Mouse (Mus musculus): ENCODE measurements at regions not wholly inside any gene's neighbourhood (a gene's known extent, or its start where the extent isn't known, plus 50 kb on each side); places are given as distances from the start of the nearest gene placed in this dataset.

GRCm38 (mm10) chr2:50609086-50609485 lies 312.5 kb upstream of the Mmadhc start:
- Histone ChIP-seq H3K4me3 (no peak overlapping the region), H3K4me2 (ENCODE audit: low read depth) (no peak overlapping the region), H3K36me3 (ENCODE audit: control insufficient read depth, insufficient read depth) (no peaks in the 10 kb centered on the region), H3K79me2 (ENCODE audit: control insufficient read depth, insufficient read depth) (no peaks in the 10 kb centered on the region), H3ac (ENCODE audit: control insufficient read depth, insufficient read length) (no peak overlapping the region), H3K27me3 (ENCODE audit: control insufficient read depth, insufficient read depth, insufficient read length) (no peaks in the 10 kb centered on the region)
- TF ChIP-seq SRF (IDR thresholded peaks at IDR 0.05; ENCODE audit: control insufficient read depth, insufficient read length, low read depth) = no peak
- no peak for TF ChIP-seq CEBPB (IDR thresholded peaks at IDR 0.05; ENCODE audit: insufficient read depth, poor library complexity, severe bottlenecking)
- no peak for TF ChIP-seq MYOG (IDR thresholded peaks at IDR 0.05; ENCODE audit: control insufficient read depth in 1 of 3, insufficient read depth in 1 of 3, insufficient read length in 2 of 3, low read depth in 2 of 3)
- no peak for TF ChIP-seq REST (IDR thresholded peaks at IDR 0.05; ENCODE audit: insufficient read depth, insufficient read length)
- TF ChIP-seq TCF3 (IDR thresholded peaks at IDR 0.05; ENCODE audit: insufficient read length, low read depth) = no peak
- no peak for TF ChIP-seq MYOD1 (IDR thresholded peaks at IDR 0.05; ENCODE audit: control insufficient read depth in 1 of 3, insufficient read length in 2 of 3, low read depth in 2 of 3)
- no peak for TF ChIP-seq USF1 (IDR thresholded peaks at IDR 0.05; ENCODE audit: low read depth)
- no peak for TF ChIP-seq E2F4 (IDR thresholded peaks at IDR 0.05; ENCODE audit: insufficient read depth)

- TF ChIP-seq CEBPB (IDR thresholded peaks at IDR 0.05; ENCODE audit: insufficient read depth, poor library complexity, severe bottlenecking) (peak; percentile 17), POLR2AphosphoS2 (IDR thresholded peaks at IDR 0.05; ENCODE audit: insufficient read length, low read depth) (no peak), MYOD1 (IDR thresholded peaks at IDR 0.05; ENCODE audit: control insufficient read depth in 1 of 3, insufficient read length in 2 of 3, low read depth in 2 of 3) (peak in 2 of 3 experiments; percentile 21 to 75), E2F4 (IDR thresholded peaks at IDR 0.05; ENCODE audit: insufficient read depth) (no peak), MYOG (IDR thresholded peaks at IDR 0.05; ENCODE audit: control insufficient read depth in 1 of 3, insufficient read depth in 1 of 3, insufficient read length in 2 of 3, low read depth in 2 of 3) (no peak)
- no peaks in the 10 kb centered on the region for H3K36me3 ChIP-seq (ENCODE audit: control insufficient read depth, insufficient read depth)
- H3K4me2 ChIP-seq (ENCODE audit: low read depth) = peak overlapping the region; percentile 47
Observed at GRCm38 (mm10) chr2:50589195-50589594, 292.6 kb upstream of the Mmadhc start.

GRCm38 (mm10) chr2:50588652-50589051 lies 292.1 kb upstream of the Mmadhc start:
- H3K36me3 ChIP-seq (ENCODE audit: control insufficient read depth, insufficient read depth) = no peaks in the 10 kb centered on the region
- no peak overlapping the region for H3ac ChIP-seq (ENCODE audit: control insufficient read depth, insufficient read length)
- no peaks in the 10 kb centered on the region for H3K79me2 ChIP-seq (ENCODE audit: control insufficient read depth, insufficient read depth)
- H3K27me3 ChIP-seq (ENCODE audit: control insufficient read depth, insufficient read depth, insufficient read length) = no peaks in the 10 kb centered on the region
- TF ChIP-seq CEBPB (IDR thresholded peaks at IDR 0.05; ENCODE audit: insufficient read depth, poor library complexity, severe bottlenecking) (0 out of 2 replicates have a peak, but pooled peaks have one; percentile 44), POLR2AphosphoS2 (IDR thresholded peaks at IDR 0.05; ENCODE audit: insufficient read length, low read depth) (no peak)
- H3K4me3 ChIP-seq = no peak overlapping the region
- peak overlapping the region; percentile 47 for H3K4me2 ChIP-seq (ENCODE audit: low read depth)

More at GRCm38 (mm10) chr2:50589195-50589594, 292.6 kb upstream of the Mmadhc start:
- no peaks in the 10 kb centered on the region for H3K79me2 ChIP-seq (ENCODE audit: control insufficient read depth, insufficient read depth)
- H3K27me3 ChIP-seq (ENCODE audit: control insufficient read depth, insufficient read depth, insufficient read length) = no peaks in the 10 kb centered on the region
- H3ac ChIP-seq (ENCODE audit: control insufficient read depth, insufficient read length) = no peak overlapping the region
- no peak overlapping the region for H3K4me3 ChIP-seq

GRCm38 (mm10) chr2:50586321-50587050 lies 289.9 kb upstream of the Mmadhc start:
- no peaks in the 10 kb centered on the region for H3K27me3 ChIP-seq (ENCODE audit: control insufficient read depth, insufficient read depth, insufficient read length)
- H3K36me3 ChIP-seq (ENCODE audit: control insufficient read depth, insufficient read depth) = no peaks in the 10 kb centered on the region
- no peak for TF ChIP-seq MYOG (IDR thresholded peaks at IDR 0.05; ENCODE audit: control insufficient read depth in 1 of 3, insufficient read depth in 1 of 3, insufficient read length in 2 of 3, low read depth in 2 of 3)
- no peak for TF ChIP-seq USF1 (IDR thresholded peaks at IDR 0.05; ENCODE audit: low read depth)
- no peak for TF ChIP-seq POLR2AphosphoS2 (IDR thresholded peaks at IDR 0.05; ENCODE audit: insufficient read length, low read depth)
- TF ChIP-seq CEBPB (IDR thresholded peaks at IDR 0.05; ENCODE audit: insufficient read depth, poor library complexity, severe bottlenecking) = no peak
- TF ChIP-seq MYOD1 (IDR thresholded peaks at IDR 0.05; ENCODE audit: control insufficient read depth in 1 of 3, insufficient read length in 2 of 3, low read depth in 2 of 3) = no peak
- H3ac ChIP-seq (ENCODE audit: control insufficient read depth, insufficient read length) = no peak overlapping the region
- no peak overlapping the region for H3K4me2 ChIP-seq (ENCODE audit: low read depth)
- H3K79me2 ChIP-seq (ENCODE audit: control insufficient read depth, insufficient read depth) = no peaks in the 10 kb centered on the region
- H3K4me3 ChIP-seq = no peak overlapping the region

- H3K27me3 ChIP-seq (ENCODE audit: control insufficient read depth, insufficient read depth, insufficient read length) = no peaks in the 10 kb centered on the region
- no peaks in the 10 kb centered on the region for H3K79me2 ChIP-seq (ENCODE audit: control insufficient read depth, insufficient read depth)
- TF ChIP-seq MYOD1 (IDR thresholded peaks at IDR 0.05; ENCODE audit: control insufficient read depth in 1 of 3, insufficient read length in 2 of 3, low read depth in 2 of 3) (no peak), CEBPB (IDR thresholded peaks at IDR 0.05; ENCODE audit: insufficient read depth, poor library complexity, severe bottlenecking) (no peak), POLR2A (IDR thresholded peaks at IDR 0.05; ENCODE audit: insufficient read length, low read depth) (no peak)
- no peak overlapping the region for H3K4me2 ChIP-seq (ENCODE audit: low read depth)
- no peak overlapping the region for H3K4me3 ChIP-seq
- no peak overlapping the region for H3ac ChIP-seq (ENCODE audit: control insufficient read depth, insufficient read length)
- H3K36me3 ChIP-seq (ENCODE audit: control insufficient read depth, insufficient read depth) = no peaks in the 10 kb centered on the region
Observed at GRCm38 (mm10) chr2:50579620-50580019, 283.0 kb upstream of the Mmadhc start.

All from myocyte (in vitro differentiated cells).